ENCODE assay signal across 30 mouse cellular contexts in the genomic region with DNA sequence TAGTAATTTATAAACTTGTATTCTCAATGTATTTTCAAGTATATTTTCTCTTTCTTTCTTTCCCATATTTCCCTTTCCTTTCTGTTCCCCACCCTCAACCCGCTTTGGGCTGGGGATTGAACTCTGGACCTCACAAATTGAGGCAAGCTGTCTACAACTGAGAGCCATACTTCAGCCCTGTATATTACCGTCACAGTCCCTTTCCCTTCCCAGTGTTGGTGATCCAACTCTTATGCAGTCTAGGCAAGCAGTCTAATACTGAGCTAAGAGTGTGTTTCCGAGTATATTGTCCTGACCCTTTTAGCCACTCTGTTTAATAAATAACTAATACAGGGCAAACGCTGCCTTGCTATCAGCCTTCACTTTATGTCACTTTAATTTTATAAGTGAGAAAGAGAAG. TPM values are rescaled to one million over a fixed set of nuclear protein-coding genes. Genes with fewer than 3 reads are reported as not detected.
DNase-seq lines count a peak whose midpoint lies in the region; ATAC-seq and TF ChIP-seq lines count a peak whose summit lies in the region.
"Had no signal": no experiment of that assay in that cellular context is flagged by ENCODE, and none has a peak within 500 bp of the region (broad histone marks: within the 10 kb centered on the region; RNA-seq: fewer than 3 reads in every experiment).

No protein-coding gene starts in this region.

- H3K27me3 ChIP-seq in kidney, adult 2 months (replicated peaks; ENCODE audit: control insufficient read depth, insufficient read depth, low read length), result no peaks in the 10 kb centered on the region
- H3K27me3 ChIP-seq in kidney, embryonic 16.5 days (ENCODE audit: insufficient read depth, low read length), result no peaks in the 10 kb centered on the region
- H3K27me3 ChIP-seq in liver, adult 2 months (ENCODE audit: control insufficient read depth, insufficient read depth, low read length), result no peaks in the 10 kb centered on the region
- no peaks in the 10 kb centered on the region for H3K27me3 ChIP-seq in liver, embryonic 11.5 days (replicated peaks; ENCODE audit: control insufficient read depth, insufficient read depth, low read length)
- H3K27me3 ChIP-seq: CH12.LX; embryonic facial prominence, embryonic 13.5 days; embryonic facial prominence, embryonic 15.5 days; forebrain, embryonic 12.5 days; Patski had no signal

- TF ChIP-seq POLR2A in kidney, adult 2 months (IDR thresholded peaks at IDR 0.05; ENCODE audit: low read depth, low read length), result no peak
- TF ChIP-seq POLR2A in liver, adult 2 months (IDR thresholded peaks at IDR 0.05; ENCODE audit: extremely low read depth, insufficient read depth, low read length), result no peak

- peaks cover 4% of the 10 kb centered on the region; the same call in 1 of the 2 replicates for H3K4me1 ChIP-seq in kidney, adult 2 months (ENCODE audit: control insufficient read depth, insufficient read depth, low read length)
- no peaks in the 10 kb centered on the region for H3K4me1 ChIP-seq in kidney, embryonic 16.5 days (ENCODE audit: insufficient read depth, low read length)
- peaks cover 5% of the 10 kb centered on the region; the same call in 1 of the 2 replicates for H3K4me1 ChIP-seq in liver, adult 2 months (ENCODE audit: control insufficient read depth, insufficient read depth, low read length)
- peaks cover 18% of the 10 kb centered on the region for H3K4me1 ChIP-seq in liver, embryonic 11.5 days (replicated peaks; ENCODE audit: control insufficient read depth, insufficient read depth, low read length)
- peaks cover 3% of the 10 kb centered on the region; the same call in 1 of the 2 replicates for H3K4me1 ChIP-seq in brown adipose tissue, adult 24 weeks (ENCODE audit: control insufficient read depth, insufficient read depth, insufficient read length, low read length)
- H3K4me1 ChIP-seq: embryonic facial prominence, embryonic 13.5 days; embryonic facial prominence, embryonic 15.5 days; forebrain, embryonic 10.5 days; forebrain, embryonic 12.5 days had no signal

- ATAC-seq in kidney, embryonic 16.5 days (ENCODE audit: low FRiP score, low TSS enrichment), result no peak
- ATAC-seq in liver, embryonic 11.5 days (replicated peaks; ENCODE audit: low FRiP score), result no peak
- ATAC-seq: activated CD4-positive, CD25-positive, alpha-beta regulatory T cell, adult 4 months; CD4-positive, CD25-positive, alpha-beta regulatory T cell, adult 4 months; forebrain, embryonic 14.5 days; Patski had no signal

- TF ChIP-seq CTCF in kidney, adult 2 months (conservative IDR thresholded peaks at IDR 0.05; ENCODE audit: insufficient read depth, insufficient read length, low read depth, low read length), result no peak
- no peak for TF ChIP-seq CTCF in liver, adult 2 months (IDR thresholded peaks at IDR 0.05; ENCODE audit: low read depth, low read length)

- no peak overlapping the region for H3K4me2 ChIP-seq in kidney, embryonic 16.5 days (replicated peaks; ENCODE audit: low read depth, low read length)
- no peak overlapping the region for H3K4me2 ChIP-seq in liver, embryonic 11.5 days
- H3K4me2 ChIP-seq: embryonic facial prominence, embryonic 13.5 days; embryonic facial prominence, embryonic 15.5 days; forebrain, embryonic 12.5 days had no signal

- H3K4me3 ChIP-seq in kidney, adult 2 months (ENCODE audit: insufficient read depth, low read depth, low read length), result no peak overlapping the region
- no peak overlapping the region for H3K4me3 ChIP-seq in kidney, embryonic 16.5 days (ENCODE audit: low read length)
- no peak overlapping the region for H3K4me3 ChIP-seq in liver, adult 2 months (ENCODE audit: insufficient read depth, low read depth, low read length)
- H3K4me3 ChIP-seq in liver, embryonic 11.5 days (ENCODE audit: low read depth, low read length), result no peak overlapping the region
- no peak overlapping the region for H3K4me3 ChIP-seq in brown adipose tissue, adult 24 weeks (ENCODE audit: insufficient read depth, low read depth, low read length)
- H3K4me3 ChIP-seq: embryonic facial prominence, embryonic 13.5 days; embryonic facial prominence, embryonic 15.5 days; erythroblast, embryonic 14.5 days; forebrain, embryonic 10.5 days; forebrain, embryonic 12.5 days had no signal

- no peaks in the 10 kb centered on the region for H3K9me3 ChIP-seq in kidney, embryonic 16.5 days (ENCODE audit: low read length)
- H3K9me3 ChIP-seq in liver, embryonic 11.5 days (ENCODE audit: control insufficient read depth, low read length), result no peaks in the 10 kb centered on the region
- H3K9me3 ChIP-seq: embryonic facial prominence, embryonic 13.5 days; embryonic facial prominence, embryonic 15.5 days; forebrain, embryonic 10.5 days; forebrain, embryonic 12.5 days; G1E had no signal

- 43% methylated on average over 4 of the region's 4 CpGs for WGBS in kidney, adult 2 months
- WGBS in kidney, embryonic 16.5 days, result 64% methylated on average over 4 of the region's 4 CpGs
- 44% methylated on average over 4 of the region's 4 CpGs for WGBS in liver, adult 2 months
- 85% methylated on average over 4 of the region's 4 CpGs for WGBS in liver, embryonic 11.5 days

- H3K79me2 ChIP-seq in liver, adult 2 months (ENCODE audit: control insufficient read depth, insufficient read depth, low read length), result no peaks in the 10 kb centered on the region; the same call in 1 of the 2 replicates

- H3K27ac ChIP-seq in kidney, adult 2 months (ENCODE audit: insufficient read depth, low read depth, low read length), result no peak overlapping the region
- no peak overlapping the region for H3K27ac ChIP-seq in kidney, embryonic 16.5 days (ENCODE audit: low read length)
- no peak overlapping the region for H3K27ac ChIP-seq in liver, adult 2 months (replicated peaks; ENCODE audit: insufficient read depth, low read depth, low read length)
- H3K27ac ChIP-seq in liver, embryonic 11.5 days (ENCODE audit: low read depth, low read length), result no peak overlapping the region
- H3K27ac ChIP-seq in brown adipose tissue, adult 24 weeks (replicated peaks; ENCODE audit: low read depth, low read length), result 0 out of 2 replicates have a peak overlapping the region, but pooled peaks have one; percentile 37
- H3K27ac ChIP-seq: embryonic facial prominence, embryonic 13.5 days; embryonic facial prominence, embryonic 15.5 days; forebrain, embryonic 10.5 days; forebrain, embryonic 12.5 days had no signal

- peaks cover 4% of the 10 kb centered on the region; the same call in 1 of the 2 replicates for H3K36me3 ChIP-seq in kidney, adult 2 months (ENCODE audit: control insufficient read depth, insufficient read depth, low read length)
- H3K36me3 ChIP-seq in kidney, embryonic 16.5 days (ENCODE audit: insufficient read depth, low read length), result peaks cover 12% of the 10 kb centered on the region; the same call in 1 of the 2 replicates
- peaks cover 22% of the 10 kb centered on the region for H3K36me3 ChIP-seq in liver, adult 2 months (ENCODE audit: control insufficient read depth, insufficient read depth, low read length)
- peaks cover 5% of the 10 kb centered on the region for H3K36me3 ChIP-seq in liver, embryonic 11.5 days (ENCODE audit: control insufficient read depth, insufficient read depth, low read length)
- H3K36me3 ChIP-seq: forebrain, embryonic 12.5 days had no signal

- peak; percentile 11 for DNase-seq in heart, adult 11 months
- no peak for DNase-seq in heart, adult 18-20 months
- DNase-seq in kidney, adult 2 months, result peak; percentile 17
- DNase-seq in liver, adult 2 months (ENCODE audit: extremely low read depth, low read depth, low spot score), result peak; percentile 67
- DNase-seq in liver, embryonic 11.5 days (ENCODE audit: low spot score), result no peak
- DNase-seq in spleen, postnatal 10 days (ENCODE audit: low spot score in 2 of 2), result no peak
- DNase-seq: adrenal gland, adult 8-10 months; adrenal gland, postnatal 14 days; adrenal gland, postnatal 36 days; B cell, adult 2 months; cerebellum, adult 11 months; cerebellum, adult 18-20 months; cerebellum, adult 8-10 months; cerebellum, adult 9-11 months; cerebellum, postnatal 14 days; cerebellum, postnatal 36 days; embryo, embryonic 11 days had no signal

- no peak overlapping the region for H3K9ac ChIP-seq in kidney, embryonic 16.5 days (replicated peaks; ENCODE audit: low read length)
- H3K9ac ChIP-seq in liver, adult 2 months (ENCODE audit: low read depth, low read length), result no peak overlapping the region
- no peak overlapping the region for H3K9ac ChIP-seq in liver, embryonic 11.5 days (ENCODE audit: low read depth, low read length)
- H3K9ac ChIP-seq: embryonic facial prominence, embryonic 13.5 days; embryonic facial prominence, embryonic 15.5 days; forebrain, embryonic 12.5 days had no signal

RNA-seq across cellular contexts. Expression of a gene that starts 52.7 kb away (rescaled TPM):
- 10 to 100 TPM; 48.1 to 48.8 TPM for total RNA-seq in heart, adult 18-20 months (2021)
- polyA plus RNA-seq in kidney, adult 2 months (2012; rRNA removed), result 23.5 and 25.5 TPM in 2 replicates
- 79.1 and 82.5 TPM in 2 replicates for polyA plus RNA-seq in kidney, embryonic 16.5 days (2015; fragmentation: Nextera tagmentation; extraction: Ambion mirVana)
- total RNA-seq in liver, adult 2 months (2014; rRNA removed), result 126 and 143 TPM in 2 replicates
- polyA plus RNA-seq in liver, adult 2 months (2012; rRNA removed), result 44.8 and 55.2 TPM in 2 replicates
- polyA plus RNA-seq in liver, embryonic 11.5 days (2014; fragmentation: Nextera tagmentation; extraction: Ambion mirVana), result 55.7 and 75.0 TPM in 2 replicates
- polyA plus RNA-seq in brown adipose tissue, adult 24 weeks (2012; ENCODE audit: insufficient read depth, insufficient read length, missing spikeins), result 35.0 and 40.5 TPM in 2 replicates

RNA-seq across cellular contexts. Expression of a gene that starts 52.8 kb away (rescaled TPM):
- 100 to 1,000 TPM; 228 to 242 TPM for total RNA-seq in heart, adult 18-20 months (2021)
- 92.5 and 121 TPM in 2 replicates for polyA plus RNA-seq in kidney, adult 2 months (2012; rRNA removed)
- 158 and 167 TPM in 2 replicates for polyA plus RNA-seq in kidney, embryonic 16.5 days (2015; fragmentation: Nextera tagmentation; extraction: Ambion mirVana)
- total RNA-seq in liver, adult 2 months (2014; rRNA removed), result 877 and 924 TPM in 2 replicates
- polyA plus RNA-seq in liver, adult 2 months (2012; rRNA removed), result 231 and 284 TPM in 2 replicates
- 253 and 276 TPM in 2 replicates for polyA plus RNA-seq in liver, embryonic 11.5 days (2014; fragmentation: Nextera tagmentation; extraction: Ambion mirVana)
- 138 and 145 TPM in 2 replicates for polyA plus RNA-seq in brown adipose tissue, adult 24 weeks (2012; ENCODE audit: insufficient read depth, insufficient read length, missing spikeins)

Comparison
In these comparisons a context has a peak if more than half of its experiments do, and no peak if none do; other contexts are left out.
1. DNase-seq: peak in heart, adult 11 months (single experiment), kidney, adult 2 months (single experiment) and liver, adult 2 months (single experiment); none in heart, adult 18-20 months (0 of 2), liver, embryonic 11.5 days (single experiment) and spleen, postnatal 10 days (0 of 2).